Mouse (Mus musculus) ES-E14 (cell line): Measurements from ENCODE around the gene Pkd1.
A peak's percentile ranks its signal among the peaks of the same experiment; 100 is the strongest.

Experiments
- CHD2 ChIP-seq: IDR thresholded peaks from 2 replicates; pipeline ENCODE4 v1.6.1; 2014; ENCODE audit warnings: mild to moderate bottlenecking, low read depth, low read length, inconsistent platforms
- MAFK ChIP-seq: IDR thresholded peaks from 2 replicates; pipeline ENCODE4 v1.6.1; 2014; ENCODE audit warnings: mild to moderate bottlenecking, low read depth, low read length, inconsistent platforms; ENCODE audit not compliant: insufficient read depth
- ZC3H11A ChIP-seq: IDR thresholded peaks from 2 replicates; pipeline ENCODE4 v1.6.1; 2012; ENCODE audit warnings: low read depth, mild to moderate bottlenecking, inconsistent platforms, low read length, borderline replicate concordance

DNA sequence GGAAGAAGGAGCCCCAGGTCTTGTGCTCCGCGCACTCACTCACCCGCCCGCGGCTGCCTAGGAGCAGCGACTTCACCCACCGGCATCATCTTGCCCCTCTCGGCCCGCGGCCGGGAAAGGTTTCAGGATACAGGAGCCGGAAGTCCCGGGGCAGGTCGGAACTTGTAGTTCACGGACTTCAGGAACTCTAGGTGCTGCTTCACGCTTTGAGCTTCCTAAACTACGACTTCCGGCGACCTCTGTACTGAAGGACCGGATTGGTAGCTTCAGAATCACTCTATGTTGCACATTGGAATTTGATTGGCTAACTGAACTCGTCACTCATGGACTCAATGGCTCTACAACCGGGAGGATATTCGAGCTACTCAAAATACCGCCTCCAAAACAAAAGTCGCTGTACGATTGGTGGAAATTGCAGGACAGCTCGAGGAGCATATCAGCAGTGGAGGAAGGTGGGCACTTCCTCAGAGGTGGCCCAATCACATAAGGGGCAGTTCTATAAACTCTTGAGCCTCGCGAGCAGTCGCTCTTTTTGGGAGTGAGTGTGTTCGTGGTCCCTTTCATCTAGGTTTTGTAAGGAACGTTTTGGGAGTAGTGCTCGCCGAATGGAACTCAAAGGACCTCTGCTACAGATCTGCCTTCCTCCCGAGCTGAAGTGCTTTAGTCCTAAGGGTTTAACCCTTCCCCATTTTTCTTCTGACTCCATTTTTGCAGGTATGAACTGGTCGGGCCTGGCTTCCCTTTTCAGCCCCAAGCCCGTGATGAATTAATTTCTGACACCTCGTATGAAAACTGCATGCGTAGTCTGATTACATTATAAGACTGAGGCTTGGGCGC is 21.7 kb upstream of the Pkd1 start, which contains the start of gene Traf7:
- TF ChIP-seq CHD2 = peak; percentile 87
- TF ChIP-seq MAFK = no peak
- no peak for TF ChIP-seq ZC3H11A
